Comparison of ENCODE assay signal across 21 mouse cellular contexts in genomic region chrX:168818858-168819257, GRCm38 (mm10).
"Had no signal": no experiment of that assay in that cellular context is flagged by ENCODE, and none has a peak within 500 bp of the region (broad histone marks: within the 10 kb centered on the region; RNA-seq: fewer than 3 reads in every experiment).

No protein-coding gene starts in this region.

- H3K4me3 ChIP-seq: layer of hippocampus, adult 2 months; limb, embryonic 10.5 days; limb, embryonic 13.5 days; liver, embryonic 12.5 days; liver, embryonic 15.5 days; lung, embryonic 15.5 days; midbrain, embryonic 12.5 days; midbrain, embryonic 15.5 days; neural tube, embryonic 12.5 days; neural tube, embryonic 15.5 days had no signal

- DNase-seq: kidney, adult 9 months; kidney, postnatal 14 days; layer of hippocampus, adult 9-11 months; liver; lung, adult 18-20 months; lung, postnatal 10 days; lung, postnatal 36 days; right cerebral cortex, adult 18-20 months; right cerebral cortex, postnatal 14 days; right cerebral cortex, postnatal 4 days; thymus, postnatal 36 days had no signal

- ATAC-seq: liver, embryonic 12.5 days; midbrain, embryonic 15.5 days had no signal

- H3K27ac ChIP-seq: layer of hippocampus, adult 2 months; limb, embryonic 10.5 days; limb, embryonic 13.5 days; liver, embryonic 12.5 days; liver, embryonic 15.5 days; lung, embryonic 15.5 days; midbrain, embryonic 12.5 days; midbrain, embryonic 15.5 days; neural tube, embryonic 12.5 days; neural tube, embryonic 15.5 days had no signal

- H3K4me2 ChIP-seq: limb, embryonic 13.5 days; liver, embryonic 12.5 days; liver, embryonic 15.5 days; lung, embryonic 15.5 days; midbrain, embryonic 12.5 days; midbrain, embryonic 15.5 days; neural tube, embryonic 12.5 days; neural tube, embryonic 15.5 days had no signal

- H3K36me3 ChIP-seq: limb, embryonic 10.5 days; limb, embryonic 13.5 days; liver, embryonic 12.5 days; liver, embryonic 15.5 days; lung, embryonic 15.5 days; midbrain, embryonic 12.5 days; midbrain, embryonic 15.5 days; neural tube, embryonic 12.5 days; neural tube, embryonic 15.5 days had no signal

- H3K9me3 ChIP-seq: limb, embryonic 10.5 days; limb, embryonic 13.5 days; liver, embryonic 12.5 days; liver, embryonic 15.5 days; lung, embryonic 15.5 days; midbrain, embryonic 12.5 days; midbrain, embryonic 15.5 days; neural tube, embryonic 12.5 days; neural tube, embryonic 15.5 days had no signal

- H3K27me3 ChIP-seq: liver, embryonic 12.5 days; liver, embryonic 15.5 days; lung, embryonic 15.5 days; neural tube, embryonic 12.5 days had no signal

- H3K9ac ChIP-seq: limb, embryonic 13.5 days; liver, embryonic 12.5 days; liver, embryonic 15.5 days; lung, embryonic 15.5 days; midbrain, embryonic 12.5 days; midbrain, embryonic 15.5 days; neural tube, embryonic 12.5 days; neural tube, embryonic 15.5 days had no signal

- H3K4me1 ChIP-seq: limb, embryonic 10.5 days; limb, embryonic 13.5 days; liver, embryonic 12.5 days; liver, embryonic 15.5 days; lung, embryonic 15.5 days; midbrain, embryonic 12.5 days; midbrain, embryonic 15.5 days; neural tube, embryonic 12.5 days; neural tube, embryonic 15.5 days had no signal
